Mouse (Mus musculus): ENCODE measurements at regions not wholly inside any gene's neighbourhood (a gene's known extent, or its start where the extent isn't known, plus 50 kb on each side); places are given as distances from the start of the nearest gene placed in this dataset.
A peak's percentile ranks its signal among the peaks of the same experiment; 100 is the strongest.

GRCm38 (mm10) chr1:177337756-177338155 is 79.8 kb upstream of the Akt3 start:
- Histone ChIP-seq H3K36me3 (ENCODE audit: control insufficient read depth, insufficient read depth) (no peaks in the 10 kb centered on the region), H3K27ac (ENCODE audit: low read depth, low read length) (no peak overlapping the region), H3K4me3 (ENCODE audit: low read depth, low read length) (no peak overlapping the region), H3K4me2 (replicated peaks; ENCODE audit: low read depth) (no peak overlapping the region), H3K9ac (ENCODE audit: low read depth, low read length) (no peak overlapping the region), H3K9me3 (ENCODE audit: control insufficient read depth) (no peaks in the 10 kb centered on the region), H3K4me1 (replicated peaks; ENCODE audit: control insufficient read depth, insufficient read depth, low read length) (no peaks in the 10 kb centered on the region), H3K27me3 (replicated peaks; ENCODE audit: control insufficient read depth, insufficient read depth, low read length) (no peaks in the 10 kb centered on the region)
- ATAC-seq: no peak
- no peak for TF ChIP-seq CTCF (IDR thresholded peaks at IDR 0.05; ENCODE audit: low read depth)

DNA sequence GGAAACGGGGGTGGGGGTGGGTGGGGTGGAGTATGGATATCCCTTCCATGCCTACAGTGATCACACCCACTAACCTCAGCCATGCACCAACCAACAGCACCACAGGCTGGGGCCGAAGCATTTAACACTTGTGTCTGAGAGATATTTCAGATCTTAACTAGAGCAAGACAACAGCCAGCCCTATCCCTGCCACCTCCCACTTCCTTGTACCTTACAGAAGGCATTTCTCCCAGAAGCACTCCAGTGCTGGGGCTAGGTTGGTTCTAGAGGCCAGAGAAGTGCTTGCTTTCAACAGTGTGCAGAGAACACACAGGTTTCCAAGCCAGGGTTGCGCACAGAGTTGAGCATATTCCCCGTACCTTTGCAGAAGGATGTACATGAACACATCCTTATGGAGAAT is 79.1 kb upstream of the Akt3 start:
- 95% methylated on average over 4 of the region's 4 CpGs for WGBS

DNA sequence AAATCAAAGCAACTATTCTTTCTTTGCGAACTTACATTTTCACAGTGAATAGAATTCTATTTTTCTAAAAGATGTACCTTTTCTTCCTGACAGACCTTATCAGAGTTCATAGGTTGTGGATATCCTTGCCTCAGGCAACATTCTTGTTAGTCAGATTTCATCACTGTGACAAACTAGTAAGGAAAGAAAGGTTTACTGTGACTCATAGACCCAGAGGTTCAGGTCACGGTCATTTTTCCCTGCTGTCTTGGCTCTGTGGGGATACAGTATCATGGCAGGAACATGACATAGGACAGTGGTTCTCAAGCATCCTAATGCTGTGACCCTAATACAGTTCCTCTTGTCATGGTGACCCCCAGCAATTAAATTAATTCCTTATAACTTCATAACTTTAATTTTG is 78.4 kb upstream of the Akt3 start:
- no peak overlapping the region for H3K27ac ChIP-seq (ENCODE audit: low read depth, low read length)

More for the DNA sequence above, 79.1 kb upstream of the Akt3 start:
- Histone ChIP-seq H3K4me1 (replicated peaks; ENCODE audit: control insufficient read depth, insufficient read depth, low read length) (no peaks in the 10 kb centered on the region), H3K4me2 (replicated peaks; ENCODE audit: low read depth) (no peak overlapping the region), H3K36me3 (ENCODE audit: control insufficient read depth, insufficient read depth) (no peaks in the 10 kb centered on the region), H3K9me3 (ENCODE audit: control insufficient read depth) (no peaks in the 10 kb centered on the region), H3K27ac (ENCODE audit: low read depth, low read length) (no peak overlapping the region), H3K9ac (ENCODE audit: low read depth, low read length) (no peak overlapping the region), H3K27me3 (replicated peaks; ENCODE audit: control insufficient read depth, insufficient read depth, low read length) (no peaks in the 10 kb centered on the region), H3K4me3 (ENCODE audit: low read depth, low read length) (no peak overlapping the region)
- no peak for TF ChIP-seq CTCF (IDR thresholded peaks at IDR 0.05; ENCODE audit: low read depth)
- ATAC-seq: no peak

DNA sequence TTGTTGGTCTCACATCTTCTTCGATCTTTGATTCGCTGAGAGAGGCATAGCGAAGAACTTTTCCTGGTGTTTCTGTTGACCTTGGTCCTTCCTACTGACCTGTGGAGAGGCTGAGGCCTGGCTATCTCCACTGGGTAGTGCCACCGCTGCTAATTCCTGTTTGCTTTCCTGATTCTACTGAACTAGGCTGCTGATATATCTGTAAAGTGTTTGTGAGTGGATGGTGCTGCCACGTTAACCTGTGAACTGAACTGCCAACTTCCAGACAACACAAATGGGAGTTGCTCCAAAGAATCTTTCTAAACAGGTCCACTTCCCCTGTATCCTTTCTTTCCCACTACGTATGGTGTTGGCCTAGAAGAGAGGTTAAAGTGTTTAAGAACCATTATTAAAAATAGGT is 78.0 kb upstream of the Akt3 start:
- no peak overlapping the region for H3K9ac ChIP-seq (ENCODE audit: low read depth, low read length)
- 86% methylated on average over 6 of the region's 6 CpGs for WGBS
- ATAC-seq: no peak
- no peaks in the 10 kb centered on the region for H3K9me3 ChIP-seq (ENCODE audit: control insufficient read depth)
- H3K4me1 ChIP-seq (replicated peaks; ENCODE audit: control insufficient read depth, insufficient read depth, low read length): no peaks in the 10 kb centered on the region
- no peak for TF ChIP-seq CTCF (IDR thresholded peaks at IDR 0.05; ENCODE audit: low read depth)
- H3K27me3 ChIP-seq (replicated peaks; ENCODE audit: control insufficient read depth, insufficient read depth, low read length): no peaks in the 10 kb centered on the region
- no peak overlapping the region for H3K4me3 ChIP-seq (ENCODE audit: low read depth, low read length)
- H3K27ac ChIP-seq (ENCODE audit: low read depth, low read length): no peak overlapping the region
- no peaks in the 10 kb centered on the region for H3K36me3 ChIP-seq (ENCODE audit: control insufficient read depth, insufficient read depth)
- H3K4me2 ChIP-seq (replicated peaks; ENCODE audit: low read depth): no peak overlapping the region

More for the DNA sequence above, 78.4 kb upstream of the Akt3 start:
- H3K9me3 ChIP-seq (ENCODE audit: control insufficient read depth): no peaks in the 10 kb centered on the region
- H3K9ac ChIP-seq (ENCODE audit: low read depth, low read length): no peak overlapping the region
- H3K4me2 ChIP-seq (replicated peaks; ENCODE audit: low read depth): no peak overlapping the region
- no peak for TF ChIP-seq CTCF (IDR thresholded peaks at IDR 0.05; ENCODE audit: low read depth)
- 86% methylated on average over 2 of the region's 2 CpGs for WGBS
- ATAC-seq: no peak
- H3K4me1 ChIP-seq (replicated peaks; ENCODE audit: control insufficient read depth, insufficient read depth, low read length): no peaks in the 10 kb centered on the region
- no peak overlapping the region for H3K4me3 ChIP-seq (ENCODE audit: low read depth, low read length)
- H3K36me3 ChIP-seq (ENCODE audit: control insufficient read depth, insufficient read depth): no peaks in the 10 kb centered on the region
- no peaks in the 10 kb centered on the region for H3K27me3 ChIP-seq (replicated peaks; ENCODE audit: control insufficient read depth, insufficient read depth, low read length)

DNA sequence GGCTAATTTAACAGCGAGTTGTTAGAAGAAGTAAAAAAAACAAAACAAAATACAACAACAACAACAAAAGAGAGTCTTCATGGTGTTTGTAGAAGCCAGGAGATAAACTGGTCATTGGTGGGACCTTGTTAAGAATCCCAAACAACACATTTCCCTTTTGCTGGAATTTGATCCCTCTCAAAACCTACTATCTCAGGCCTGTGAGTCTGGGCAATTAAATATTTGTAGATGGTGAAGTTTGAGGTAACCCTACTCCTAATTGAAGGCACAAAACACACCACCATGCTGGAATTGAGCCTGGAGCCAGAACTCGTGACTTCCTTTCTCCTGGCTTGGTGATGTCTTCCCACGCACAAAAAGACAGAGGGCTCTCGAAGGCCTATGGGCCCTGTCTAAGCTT is 65.4 kb upstream of the Akt3 start:
- H3K27me3 ChIP-seq (replicated peaks; ENCODE audit: control insufficient read depth, insufficient read depth, low read length): 0 out of 2 replicates have a peak, but pooled peaks cover 3% of the 10 kb centered on the region
- H3K4me3 ChIP-seq (ENCODE audit: low read depth, low read length): no peak overlapping the region
- H3K9me3 ChIP-seq (ENCODE audit: control insufficient read depth): no peaks in the 10 kb centered on the region
- ATAC-seq: no peak
- no peak overlapping the region for H3K9ac ChIP-seq (ENCODE audit: low read depth, low read length)
- WGBS: 75% methylated on average over 4 of the region's 4 CpGs
- H3K4me1 ChIP-seq (replicated peaks; ENCODE audit: control insufficient read depth, insufficient read depth, low read length): no peaks in the 10 kb centered on the region
- H3K27ac ChIP-seq (ENCODE audit: low read depth, low read length): no peak overlapping the region
- no peaks in the 10 kb centered on the region for H3K36me3 ChIP-seq (ENCODE audit: control insufficient read depth, insufficient read depth)
- peak overlapping the region; percentile 76; the same call in 1 of the 2 replicates for H3K4me2 ChIP-seq (replicated peaks; ENCODE audit: low read depth)
- no peak for TF ChIP-seq CTCF (IDR thresholded peaks at IDR 0.05; ENCODE audit: low read depth)

DNA sequence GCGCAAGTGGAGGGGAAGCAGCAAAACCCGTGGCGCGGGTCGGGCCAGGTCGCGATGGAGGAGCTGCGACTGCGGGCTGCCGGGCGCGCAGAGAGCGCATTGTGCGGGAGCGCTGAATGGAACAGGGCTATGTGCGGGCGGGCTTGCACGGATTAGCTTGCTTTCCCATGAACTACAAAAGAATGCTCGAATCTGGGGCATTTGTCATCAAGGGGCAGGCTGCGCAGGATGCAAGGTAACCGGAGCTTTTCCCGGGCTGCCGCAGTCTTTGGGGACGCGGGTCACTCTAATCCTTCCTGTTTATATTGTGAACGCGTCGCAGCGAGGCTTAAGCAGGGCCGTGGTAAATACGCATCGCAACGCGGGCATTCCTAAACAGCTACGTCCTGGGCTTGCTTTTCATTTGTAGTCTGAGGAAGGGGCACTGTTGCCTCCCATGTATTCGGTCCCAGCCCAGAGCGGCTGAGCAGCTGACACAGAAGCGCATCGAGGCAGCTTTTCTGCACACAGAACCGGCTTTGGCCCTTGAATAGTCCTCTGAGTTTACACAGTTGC is 64.8 kb upstream of the Akt3 start:
- Histone ChIP-seq H3K9me3 (ENCODE audit: control insufficient read depth) (no peaks in the 10 kb centered on the region), H3K27ac (ENCODE audit: low read depth, low read length) (no peak overlapping the region), H3K27me3 (replicated peaks; ENCODE audit: control insufficient read depth, insufficient read depth, low read length) (0 out of 2 replicates have a peak, but pooled peaks cover 3% of the 10 kb centered on the region), H3K4me1 (replicated peaks; ENCODE audit: control insufficient read depth, insufficient read depth, low read length) (no peaks in the 10 kb centered on the region), H3K9ac (ENCODE audit: low read depth, low read length) (no peak overlapping the region), H3K36me3 (ENCODE audit: control insufficient read depth, insufficient read depth) (no peaks in the 10 kb centered on the region), H3K4me3 (ENCODE audit: low read depth, low read length) (peak overlapping the region; percentile 39), H3K4me2 (replicated peaks; ENCODE audit: low read depth) (peak overlapping the region; percentile 76)
- TF ChIP-seq CTCF (IDR thresholded peaks at IDR 0.05; ENCODE audit: low read depth): no peak
- no peak for ATAC-seq
- 2% methylated on average over 40 of the region's 40 CpGs for WGBS

DNA sequence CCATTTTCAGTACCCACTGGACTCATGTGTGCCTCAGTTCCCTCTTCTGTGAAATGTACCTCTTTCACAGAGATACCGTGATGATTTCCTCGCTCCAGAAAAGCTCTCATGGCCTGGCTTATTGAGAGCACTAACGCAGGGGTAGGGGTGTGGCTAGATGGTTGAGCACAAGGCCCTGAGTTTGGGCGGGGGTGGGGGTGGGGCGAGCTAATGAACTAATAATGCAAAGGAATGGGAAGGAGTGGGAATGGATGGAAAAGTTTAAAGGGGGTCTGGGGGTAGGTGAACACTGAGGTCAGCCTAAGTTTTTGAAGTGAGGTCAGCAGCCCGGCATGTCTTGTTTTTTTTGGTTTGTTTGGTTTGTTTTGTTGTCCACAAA is 64.3 kb upstream of the Akt3 start:
- ATAC-seq: no peak
- Histone ChIP-seq H3K27ac (ENCODE audit: low read depth, low read length) (no peak overlapping the region), H3K9me3 (ENCODE audit: control insufficient read depth) (no peaks in the 10 kb centered on the region), H3K27me3 (replicated peaks; ENCODE audit: control insufficient read depth, insufficient read depth, low read length) (0 out of 2 replicates have a peak, but pooled peaks cover 3% of the 10 kb centered on the region), H3K9ac (ENCODE audit: low read depth, low read length) (no peak overlapping the region), H3K4me3 (ENCODE audit: low read depth, low read length) (peak overlapping the region; percentile 39), H3K4me2 (replicated peaks; ENCODE audit: low read depth) (peak overlapping the region; percentile 76), H3K4me1 (replicated peaks; ENCODE audit: control insufficient read depth, insufficient read depth, low read length) (no peaks in the 10 kb centered on the region), H3K36me3 (ENCODE audit: control insufficient read depth, insufficient read depth) (no peaks in the 10 kb centered on the region)
- WGBS: 14% methylated on average over 6 of the region's 6 CpGs
- no peak for TF ChIP-seq CTCF (IDR thresholded peaks at IDR 0.05; ENCODE audit: low read depth)
